Mouse (Mus musculus) limb, embryonic 15.5 days (tissue): ENCODE results near the gene Cope. TPM values are rescaled to one million over a fixed set of nuclear protein-coding genes. Genes with fewer than 3 reads are reported as not detected.

Experiments used
- ATAC-seq: fragments of 200-750 bp; cut with Nextera tagmentation; 2 replicates; pipeline ENCODE4 v1.8.0; 2017; ENCODE audit warnings: low read depth, moderate TSS enrichment; ENCODE audit not compliant: insufficient number of reproducible peaks, low FRiP score, low TSS enrichment
- H3K27ac ChIP-seq: fragments of 300-500 bp; sonication (generic); 2 replicates; pipeline ENCODE4 v1.5.1; 2015; ENCODE audit warnings: moderate library complexity, mild to moderate bottlenecking, inconsistent platforms
- H3K27me3 ChIP-seq: fragments of 300-500 bp; sonication (generic); 2 replicates; pipeline ENCODE4 v1.6.1; 2015; ENCODE audit warnings: inconsistent platforms
- H3K36me3 ChIP-seq: fragments of 300-500 bp; sonication (generic); 2 replicates; pipeline ENCODE4 v1.6.1; 2015; ENCODE audit warnings: inconsistent platforms
- H3K4me1 ChIP-seq: fragments of 300-500 bp; sonication (generic); 2 replicates; pipeline ENCODE4 v1.6.1; 2015; ENCODE audit warnings: inconsistent platforms
- H3K4me2 ChIP-seq: fragments of 300-500 bp; sonication (generic); 2 replicates; pipeline ENCODE4 v1.6.1; 2015; ENCODE audit warnings: mild to moderate bottlenecking, inconsistent platforms
- H3K4me3 ChIP-seq: fragments of 300-500 bp; sonication (generic); 2 replicates; pipeline ENCODE4 v1.5.1; 2015; ENCODE audit warnings: mild to moderate bottlenecking, inconsistent platforms
- H3K9ac ChIP-seq: fragments of 300-500 bp; sonication (generic); 2 replicates; pipeline ENCODE4 v1.6.1; 2015; ENCODE audit warnings: inconsistent platforms
- H3K9me3 ChIP-seq: fragments of 300-500 bp; sonication (generic); 2 replicates; pipeline ENCODE4 v1.6.1; 2016; ENCODE audit warnings: inconsistent platforms
- WGBS: fragments of 180-500 bp; shearing (Covaris S2); methylation state at CpG from one replicate; pipeline ENCODE4 v1.1.7; 2015; 5-methylcytosine and 5-hydroxymethylcytosine counted together
- polyA plus RNA-seq: library from polyadenylated mRNA; unstranded; fragments of >200 nt; fragmentation: Nextera tagmentation; extraction: Ambion mirVana; gene quantifications from 2 replicates; pipeline ENCODE4 v1.2.1, GENCODE M21; 2015

Cope gene
- polyA plus RNA-seq, 1 experiment from 2014 or later, result 397 TPM

DNA sequence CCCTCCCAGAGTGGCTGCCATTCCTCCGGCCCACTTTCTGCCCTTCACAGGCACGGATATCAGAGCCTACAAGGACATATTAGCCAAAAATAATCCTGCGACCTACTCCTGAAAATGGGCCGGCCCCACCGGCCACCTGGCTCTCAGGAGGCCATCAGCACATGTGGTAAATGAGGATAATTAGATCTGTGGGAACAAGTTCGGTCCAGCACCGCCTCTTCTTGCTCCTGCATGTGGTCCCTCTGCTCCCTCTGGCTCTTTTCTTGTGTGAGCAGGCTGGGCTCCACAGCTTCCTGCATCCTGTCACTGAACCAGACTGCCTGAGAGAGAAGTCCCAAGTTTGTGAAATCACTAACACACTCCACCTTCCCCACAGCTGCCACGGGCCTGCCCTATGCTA, 23.1 kb upstream of the Cope start:
- no peak overlapping the region for H3K27ac ChIP-seq
- no peak for ATAC-seq
- no peaks in the 10 kb centered on the region for H3K36me3 ChIP-seq
- no peaks in the 10 kb centered on the region for H3K27me3 ChIP-seq
- no peaks in the 10 kb centered on the region for H3K9me3 ChIP-seq
- 34% methylated on average over 8 of the region's 8 CpGs for WGBS
- H3K4me1 ChIP-seq, result peaks cover 19% of the 10 kb centered on the region
- H3K9ac ChIP-seq, result no peak overlapping the region
- no peak overlapping the region for H3K4me3 ChIP-seq
- H3K4me2 ChIP-seq, result no peak overlapping the region

DNA sequence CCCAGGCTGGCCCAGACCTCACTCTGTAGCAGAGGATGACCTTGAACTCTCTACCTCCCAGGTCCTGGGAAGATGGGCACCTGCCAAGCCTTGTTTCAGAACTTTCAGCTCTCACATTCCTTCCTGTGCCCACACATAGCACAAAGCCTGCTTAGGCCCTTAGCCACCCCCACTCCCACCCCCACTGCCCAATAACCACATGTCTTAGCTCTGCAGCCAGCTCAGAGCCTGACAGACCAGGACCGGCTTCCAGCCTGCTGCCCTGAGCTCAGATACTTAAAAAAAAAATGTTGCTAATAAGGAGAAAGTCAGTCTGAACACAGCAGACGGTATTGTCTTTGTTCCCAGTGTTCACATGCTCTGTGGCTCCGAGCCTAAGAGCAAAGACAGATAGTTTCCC, 21.3 kb upstream of the Cope start:
- H3K9me3 ChIP-seq, result no peaks in the 10 kb centered on the region
- peaks cover 15% of the 10 kb centered on the region for H3K36me3 ChIP-seq
- H3K4me3 ChIP-seq, result no peak overlapping the region
- no peak overlapping the region for H3K9ac ChIP-seq
- H3K27ac ChIP-seq, result no peak overlapping the region
- 50% methylated on average over 3 of the region's 3 CpGs for WGBS
- H3K4me1 ChIP-seq, result peaks cover 22% of the 10 kb centered on the region
- ATAC-seq, result no peak
- no peaks in the 10 kb centered on the region for H3K27me3 ChIP-seq
- H3K4me2 ChIP-seq, result no peak overlapping the region

DNA sequence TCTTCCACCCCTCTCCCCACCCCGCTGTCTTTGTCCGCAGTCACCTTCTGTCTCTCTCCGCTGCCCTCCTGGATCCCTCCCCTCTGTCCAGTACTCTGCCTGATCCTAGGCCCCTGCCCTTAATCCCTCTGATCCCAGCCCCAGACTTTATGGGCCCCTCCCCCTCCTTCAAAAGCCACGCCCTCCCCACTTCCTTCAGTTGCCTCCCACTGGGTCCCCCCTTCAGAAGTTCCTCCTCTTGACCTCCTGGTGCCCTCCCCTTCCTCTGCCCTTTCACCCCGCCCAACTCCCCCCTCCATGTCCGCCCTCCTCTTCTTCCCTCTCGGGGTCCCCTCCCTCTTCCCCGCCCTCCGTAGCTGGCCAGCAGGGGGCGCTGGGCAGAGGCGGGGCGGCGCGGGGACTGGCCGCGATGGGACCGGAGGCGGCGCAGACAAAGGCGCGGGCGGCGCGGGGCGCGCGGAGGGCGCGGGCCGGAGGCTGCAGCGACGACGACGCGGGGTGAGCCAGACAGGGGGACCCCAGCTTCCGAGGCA, 19.6 kb upstream of the Cope start, which contains the start of gene Homer3:
Gene Homer3 (plus strand): TSS at position 225 of the 533 bp plus-strand sequence.
- Histone ChIP-seq H3K27ac (peak within 1 kb of the TSS; percentile 87), H3K9me3 (no peaks in the 10 kb centered on the region), H3K4me2 (peak within 1 kb of the TSS; percentile 79), H3K9ac (peak within 1 kb of the TSS; percentile 87), H3K36me3 (peaks cover 32% of the 10 kb centered on the region), H3K4me1 (peaks cover 22% of the 10 kb centered on the region), H3K4me3 (peak within 1 kb of the TSS; percentile 86), H3K27me3 (no peaks in the 10 kb centered on the region)
- 3% methylated on average over 27 of the region's 36 CpGs for WGBS
- ATAC-seq, result peak; percentile 83

DNA sequence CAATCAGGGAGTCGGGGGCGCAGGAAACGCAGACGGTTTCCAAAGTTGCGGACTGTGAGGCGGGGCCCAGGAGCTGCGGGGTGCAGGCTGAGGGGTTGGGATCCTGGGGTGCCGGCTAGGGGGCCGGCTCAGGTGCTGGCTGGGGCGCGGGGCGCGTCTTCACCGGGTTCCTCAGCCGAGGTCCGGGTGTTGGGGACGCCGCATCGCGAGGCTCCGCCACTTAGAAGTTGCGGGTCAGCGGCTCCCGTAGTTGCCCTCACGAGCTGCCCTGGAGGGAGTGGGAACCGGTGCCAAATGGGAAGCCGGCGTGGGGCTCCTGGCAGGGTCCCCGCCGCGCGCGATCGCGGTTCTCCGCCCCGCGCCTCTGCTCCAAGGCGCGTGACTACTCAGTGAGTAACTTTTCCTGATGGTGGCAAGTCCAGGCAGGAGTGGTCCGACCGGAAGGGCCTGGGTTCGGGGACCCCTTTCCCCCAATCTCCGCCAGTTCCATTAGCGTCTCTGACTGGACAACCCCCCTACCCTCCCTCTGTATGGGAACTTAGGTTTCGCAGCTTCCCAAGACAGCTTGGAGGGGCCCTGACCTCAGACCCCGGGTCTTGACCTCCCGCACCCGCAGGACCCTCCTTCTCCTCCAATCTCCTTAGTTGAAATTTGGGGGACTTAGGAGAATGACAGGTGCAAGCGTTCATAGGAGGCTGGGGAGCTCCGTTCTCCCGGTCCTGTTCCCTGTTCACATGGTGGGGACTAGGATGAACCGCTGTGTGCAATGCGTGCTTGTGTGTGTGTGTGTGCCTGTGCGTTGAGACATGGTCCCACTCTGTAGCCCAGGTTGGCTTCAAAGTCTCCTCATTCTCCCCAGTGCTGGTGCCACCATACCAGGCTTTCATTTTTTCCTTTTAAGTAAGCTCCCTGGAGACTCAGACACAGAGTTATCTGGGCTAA, 18.9 kb upstream of the Cope start:
- peak overlapping the region; percentile 79 for H3K4me2 ChIP-seq
- peak overlapping the region; percentile 87 for H3K9ac ChIP-seq
- 1% methylated on average over 55 of the region's 55 CpGs for WGBS
- no peaks in the 10 kb centered on the region for H3K27me3 ChIP-seq
- H3K4me1 ChIP-seq, result peaks cover 18% of the 10 kb centered on the region
- ATAC-seq, result peak; percentile 49
- H3K9me3 ChIP-seq, result no peaks in the 10 kb centered on the region
- H3K4me3 ChIP-seq, result peak overlapping the region; percentile 86
- H3K36me3 ChIP-seq, result peaks cover 37% of the 10 kb centered on the region
- peak overlapping the region; percentile 87 for H3K27ac ChIP-seq

DNA sequence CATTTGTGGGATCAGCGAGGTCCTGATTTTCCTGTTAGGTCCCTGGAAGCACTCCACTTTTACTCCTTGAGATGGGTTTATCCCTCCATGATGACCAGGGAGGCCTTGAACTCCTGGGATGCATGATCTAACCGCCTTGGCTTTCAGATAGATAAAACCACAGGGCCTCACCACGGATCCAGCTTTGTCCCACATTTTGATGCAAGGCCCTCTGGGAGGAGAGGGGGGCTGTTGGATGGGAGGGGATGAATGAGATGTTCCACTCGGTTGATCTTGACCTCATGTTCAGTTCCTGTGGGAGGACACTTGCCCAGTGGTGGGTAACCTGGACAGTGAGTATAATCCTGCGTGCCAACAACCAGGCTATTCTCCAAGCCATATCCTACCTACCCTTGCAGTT, 17.9 kb upstream of the Cope start:
- Histone ChIP-seq H3K27me3 (no peaks in the 10 kb centered on the region), H3K4me3 (no peak overlapping the region), H3K36me3 (peaks cover 46% of the 10 kb centered on the region), H3K4me1 (peaks cover 18% of the 10 kb centered on the region), H3K9ac (no peak overlapping the region), H3K27ac (no peak overlapping the region), H3K4me2 (no peak overlapping the region), H3K9me3 (no peaks in the 10 kb centered on the region)
- ATAC-seq, result no peak
- whole genome bisulfite sequencing, result 82% methylated on average over 5 of the region's 5 CpGs

DNA sequence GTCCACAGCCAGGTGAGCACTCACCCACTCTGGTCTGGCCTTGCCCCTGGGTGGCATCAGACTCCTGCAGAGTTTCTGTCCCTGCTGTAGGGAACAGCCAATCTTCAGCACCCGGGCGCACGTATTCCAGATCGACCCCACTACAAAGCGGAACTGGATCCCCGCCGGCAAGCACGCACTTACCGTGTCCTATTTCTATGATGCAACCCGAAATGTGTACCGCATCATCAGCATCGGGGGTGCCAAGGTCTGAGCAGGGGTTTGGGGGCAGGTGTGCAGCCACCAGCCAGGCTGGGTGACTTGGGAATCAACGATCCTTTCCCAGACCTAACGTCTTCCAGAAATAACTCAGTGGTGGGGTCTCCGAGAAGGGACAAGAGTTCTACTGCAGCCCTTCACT, 17.0 kb upstream of the Cope start:
- Histone ChIP-seq H3K9me3 (no peaks in the 10 kb centered on the region), H3K4me3 (no peak overlapping the region), H3K27ac (no peak overlapping the region), H3K4me1 (peaks cover 18% of the 10 kb centered on the region), H3K27me3 (no peaks in the 10 kb centered on the region), H3K36me3 (peaks cover 54% of the 10 kb centered on the region), H3K4me2 (no peak overlapping the region), H3K9ac (no peak overlapping the region)
- ATAC-seq, result no peak
- 97% methylated on average over 15 of the region's 15 CpGs for WGBS

DNA sequence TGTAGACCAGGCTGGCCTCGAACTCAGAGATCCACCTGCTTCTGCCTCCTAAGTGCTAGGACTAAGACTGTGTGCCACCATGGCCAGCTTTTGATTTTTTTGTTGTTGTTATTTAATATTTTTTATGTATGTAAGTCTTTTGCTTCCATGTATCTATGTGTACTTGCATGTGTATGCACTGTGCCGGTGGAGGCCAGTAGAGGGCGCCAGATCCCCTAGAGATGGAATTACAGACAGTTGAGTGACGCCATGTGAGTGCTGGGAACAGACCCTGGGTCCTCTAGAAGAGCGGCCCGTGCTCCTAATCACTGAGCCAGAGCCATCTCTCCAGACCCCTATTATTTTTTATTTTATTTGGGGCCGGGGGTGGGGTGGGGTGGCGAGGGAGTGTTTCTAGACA, 15.6 kb upstream of the Cope start:
- no peaks in the 10 kb centered on the region for H3K9me3 ChIP-seq
- H3K27me3 ChIP-seq, result no peaks in the 10 kb centered on the region

DNA sequence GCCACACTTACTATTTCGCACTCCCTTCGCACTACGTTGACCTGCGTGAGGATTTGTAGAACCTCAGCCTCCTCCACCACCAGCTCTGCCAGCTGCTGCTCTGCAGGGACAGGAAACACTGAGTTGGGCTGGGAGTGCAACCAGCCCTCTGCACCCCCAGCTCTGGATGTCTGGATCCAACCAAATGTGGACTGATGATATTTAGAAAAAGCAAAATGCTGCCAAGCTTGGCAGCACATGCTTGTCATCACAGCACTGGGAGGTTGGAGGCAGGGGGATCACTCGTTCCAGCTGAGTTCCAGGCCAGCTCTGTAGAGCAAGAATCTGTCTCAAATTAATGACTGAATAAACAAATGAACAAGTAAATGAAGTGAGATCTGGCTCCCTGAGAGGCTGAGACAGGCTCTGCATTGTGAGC, 8.3 kb upstream of the Cope start:
- peak overlapping the region; percentile 59 for H3K27ac ChIP-seq
- 0 out of 2 replicates have a peak, but pooled peaks have one; percentile 11 for ATAC-seq
- H3K4me2 ChIP-seq, result no peak overlapping the region
- no peak overlapping the region for H3K9ac ChIP-seq
- no peaks in the 10 kb centered on the region for H3K27me3 ChIP-seq
- 51% methylated on average over 5 of the region's 5 CpGs for WGBS
- no peak overlapping the region for H3K4me3 ChIP-seq
- H3K36me3 ChIP-seq, result peaks cover 95% of the 10 kb centered on the region
- H3K4me1 ChIP-seq, result peaks cover 6% of the 10 kb centered on the region; the same call in 1 of the 2 replicates
- H3K9me3 ChIP-seq, result no peaks in the 10 kb centered on the region

More for the DNA sequence above, 15.6 kb upstream of the Cope start:
- WGBS, result 88% methylated on average over 8 of the region's 8 CpGs
- Histone ChIP-seq H3K4me2 (no peak overlapping the region), H3K27ac (no peak overlapping the region), H3K4me3 (no peak overlapping the region), H3K9ac (no peak overlapping the region), H3K36me3 (peaks cover 69% of the 10 kb centered on the region), H3K4me1 (peaks cover 18% of the 10 kb centered on the region)
- ATAC-seq, result no peak

DNA sequence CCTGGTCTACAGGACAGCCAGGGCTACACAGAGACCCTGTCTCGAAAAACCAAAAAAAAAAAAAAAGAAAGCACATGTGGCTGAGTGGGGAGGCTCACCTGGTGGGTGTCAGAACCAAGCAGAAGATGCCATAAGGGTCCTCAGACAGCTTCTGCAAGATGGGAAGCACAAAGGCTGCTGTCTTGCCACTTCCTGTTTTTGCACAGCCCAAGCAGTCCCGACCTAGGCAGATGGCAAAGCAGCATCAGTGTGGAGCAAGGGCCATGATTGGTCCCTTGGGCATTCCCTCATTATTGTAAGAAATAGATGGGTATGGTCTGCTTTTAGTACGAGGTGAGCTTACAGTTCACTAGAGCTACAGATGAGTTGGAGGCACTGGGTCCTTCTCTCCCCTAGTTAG, 1.4 kb upstream of the Cope start:
- ATAC-seq, result no peak
- Histone ChIP-seq H3K4me2 (no peak overlapping the region), H3K36me3 (peaks cover 60% of the 10 kb centered on the region), H3K27ac (no peak overlapping the region), H3K27me3 (no peaks in the 10 kb centered on the region), H3K4me3 (peak overlapping the region; percentile 93; the same call in 1 of the 2 replicates), H3K9me3 (no peaks in the 10 kb centered on the region), H3K9ac (no peak overlapping the region), H3K4me1 (peaks cover 31% of the 10 kb centered on the region)
- 83% methylated on average over 3 of the region's 3 CpGs for WGBS

DNA sequence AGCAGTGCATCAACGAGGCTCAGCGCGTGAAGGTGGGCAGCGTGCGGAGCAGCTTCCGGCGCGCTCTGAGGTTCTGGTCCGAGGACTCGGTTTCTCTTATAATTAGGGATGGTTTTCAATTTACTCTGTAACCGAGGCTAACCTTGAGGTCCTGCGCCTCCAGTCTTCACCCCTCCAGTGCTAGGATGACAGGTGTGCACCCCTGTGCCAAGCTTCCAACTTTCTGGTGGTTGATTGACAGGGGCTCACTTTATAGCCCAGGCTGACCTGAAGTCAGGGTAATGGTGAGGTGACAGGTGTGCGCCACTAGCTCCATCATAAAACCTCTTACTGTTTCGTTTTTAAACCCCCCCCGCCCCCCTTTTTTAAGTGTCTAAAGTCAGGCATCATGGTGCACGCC, 583 bp downstream of the Cope start:
- Histone ChIP-seq H3K27ac (peak overlapping the region; percentile 84), H3K9ac (peak overlapping the region; percentile 78), H3K4me1 (peaks cover 31% of the 10 kb centered on the region), H3K9me3 (no peaks in the 10 kb centered on the region), H3K4me3 (peak overlapping the region; percentile 93), H3K4me2 (peak overlapping the region; percentile 76), H3K27me3 (no peaks in the 10 kb centered on the region), H3K36me3 (peaks cover 57% of the 10 kb centered on the region)
- 3% methylated on average over 16 of the region's 16 CpGs for WGBS
- ATAC-seq, result no peak

DNA sequence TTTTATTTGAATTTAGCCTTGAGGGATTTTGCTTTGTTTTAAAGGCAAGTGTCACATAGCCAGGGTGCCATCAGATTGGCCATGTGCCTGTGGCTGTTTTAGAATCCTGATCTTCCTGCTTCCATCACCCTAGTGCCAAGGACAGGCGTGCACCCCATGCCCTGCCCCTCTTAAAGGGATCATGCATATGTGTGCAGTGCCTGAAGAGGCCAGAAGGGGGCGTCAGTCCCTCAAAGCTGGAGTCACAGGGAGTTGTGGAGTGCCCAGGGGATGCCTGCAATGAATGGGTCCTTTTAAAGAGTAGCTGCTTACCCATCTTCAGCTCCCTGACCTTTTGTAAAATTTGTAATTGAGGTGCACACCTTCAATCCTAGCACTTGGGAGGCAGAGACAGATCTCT, 7.0 kb downstream of the Cope start:
- H3K9me3 ChIP-seq, result no peaks in the 10 kb centered on the region
- H3K36me3 ChIP-seq, result peaks cover 88% of the 10 kb centered on the region
- H3K9ac ChIP-seq, result no peak overlapping the region
- no peak overlapping the region for H3K4me2 ChIP-seq
- no peak overlapping the region for H3K27ac ChIP-seq
- no peak for ATAC-seq
- 24% methylated on average over 2 of the region's 2 CpGs for WGBS
- peaks cover 8% of the 10 kb centered on the region for H3K4me1 ChIP-seq
- H3K4me3 ChIP-seq, result no peak overlapping the region
- H3K27me3 ChIP-seq, result no peaks in the 10 kb centered on the region

DNA sequence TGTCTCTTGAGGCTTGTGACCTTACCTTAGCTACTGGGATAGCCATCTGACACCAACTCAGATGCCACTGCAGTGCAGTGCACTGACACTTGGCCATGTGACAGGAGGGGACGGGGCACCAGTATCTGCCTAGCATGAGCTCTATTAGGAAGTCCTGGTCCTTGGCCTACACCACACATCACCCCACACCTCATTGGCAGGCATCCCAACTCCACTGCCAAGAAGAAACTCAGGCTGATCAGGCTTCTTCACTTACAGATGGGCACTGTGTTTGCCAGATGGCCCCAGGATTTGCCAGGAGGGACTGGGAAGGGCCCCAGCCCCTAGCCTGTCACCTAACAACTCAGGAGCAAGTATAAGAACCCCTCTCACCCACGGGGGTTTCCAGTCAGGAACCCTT, 11.1 kb downstream of the Cope start:
- H3K36me3 ChIP-seq, result peaks cover 52% of the 10 kb centered on the region
- no peak overlapping the region for H3K9ac ChIP-seq
- H3K9me3 ChIP-seq, result no peaks in the 10 kb centered on the region
- H3K4me2 ChIP-seq, result no peak overlapping the region
- WGBS, result 76% methylated on average over 2 of the region's 2 CpGs
- H3K27me3 ChIP-seq, result no peaks in the 10 kb centered on the region
- no peak overlapping the region for H3K4me3 ChIP-seq
- H3K27ac ChIP-seq, result no peak overlapping the region
- H3K4me1 ChIP-seq, result peaks cover 35% of the 10 kb centered on the region
- no peak for ATAC-seq
